Mouse (Mus musculus): Measurements from ENCODE around the gene Tac1. TPM values are rescaled to one million over a fixed set of nuclear protein-coding genes. Genes with fewer than 3 reads are reported as not detected.
"Not testable (repeated sequence)": the region's sequence is repeated elsewhere in the genome, so short reads cannot be mapped to it uniquely, and the experiment has no call there.

Tac1 gene
- total and polyA plus RNA-seq, 3 experiments = not detected

GRCm38 (mm10) chr6:7613676-7614075 lies 59.0 kb downstream of the Tac1 start:
- H3K9ac ChIP-seq (ENCODE audit: control insufficient read depth, low read depth, low read length, poor library complexity, severe bottlenecking); H3K4me3 ChIP-seq (ENCODE audit: control insufficient read depth in 1 of 2, insufficient read depth in 1 of 2, low read depth in 2 of 2, low read length in 2 of 2); H3K79me2 ChIP-seq (ENCODE audit: control insufficient read depth, insufficient read depth, low read length, poor library complexity); H3K27me3 ChIP-seq (ENCODE audit: control insufficient read depth in 1 of 2, insufficient read depth in 2 of 2, low read length in 2 of 2); H3K27ac ChIP-seq (ENCODE audit: control insufficient read depth, low read depth, low read length); H3K9me3 ChIP-seq (replicated peaks; ENCODE audit: insufficient read depth, low read length); H3K4me1 ChIP-seq (ENCODE audit: control insufficient read depth in 1 of 2, insufficient read depth in 2 of 2, low read length in 2 of 2); DNase-seq (ENCODE audit: low read depth, low spot score); H3K36me3 ChIP-seq (ENCODE audit: control insufficient read depth in 1 of 2, insufficient read depth in 2 of 2, low read length in 2 of 2): not testable (repeated sequence)

Other genes starting within 250 kb of the Tac1 start
- gene Asns, start 138.4 kb downstream of the Tac1 start, total RNA-seq (2012; rRNA removed) = 342 and 456 TPM in 2 replicates
- gene Asns, start 138.4 kb downstream of the Tac1 start, polyA plus RNA-seq (2012; ENCODE audit: insufficient read depth in 1 of 2, insufficient read length in 2 of 2, low read depth in 1 of 2, low replicate concordance in 2 of 2, missing spikeins in 1 of 2) = 100 to 1,000 TPM in 1 of 2 experiments, not detected in 1; 792 TPM